Mouse (Mus musculus) embryonic facial prominence, embryonic 11.5 days (tissue): Measurements from ENCODE around the gene Zdhhc7. TPM values are rescaled to one million over a fixed set of nuclear protein-coding genes. Genes with fewer than 3 reads are reported as not detected.

Experiments used
- ATAC-seq: fragments of 200-750 bp; cut with Nextera tagmentation; replicated peaks from 2 replicates; pipeline ENCODE4 v1.8.0; 2017; ENCODE audit warnings: low read depth; ENCODE audit not compliant: insufficient number of reproducible peaks, low FRiP score, low TSS enrichment
- DNase-seq: peaks from one replicate; pipeline ENCODE4 v3.0.0-alpha.2; 2015; ENCODE audit warnings: low spot score
- H3K27ac ChIP-seq: fragments of 300-500 bp; sonication (generic); replicated peaks from 2 replicates; pipeline ENCODE4 v1.5.1; 2014; ENCODE audit warnings: mild to moderate bottlenecking, low read depth, low read length, control low read depth
- H3K27me3 ChIP-seq: fragments of 300-500 bp; sonication (generic); 2 replicates; pipeline ENCODE4 v1.6.1; 2014; ENCODE audit warnings: mild to moderate bottlenecking, low read length, moderate library complexity, mixed read lengths; ENCODE audit not compliant: control insufficient read depth, insufficient read depth
- H3K36me3 ChIP-seq: fragments of 300-500 bp; sonication (generic); replicated peaks from 2 replicates; pipeline ENCODE4 v1.6.1; 2014; ENCODE audit warnings: low read depth, mild to moderate bottlenecking, low read length, moderate library complexity, mixed read lengths; ENCODE audit not compliant: control insufficient read depth, insufficient read depth
- H3K4me1 ChIP-seq: fragments of 300-500 bp; sonication (generic); 2 replicates; pipeline ENCODE4 v1.6.1; 2014; ENCODE audit warnings: low read length, mixed read lengths; ENCODE audit not compliant: control insufficient read depth, insufficient read depth
- H3K4me2 ChIP-seq: fragments of 300-500 bp; sonication (generic); 2 replicates; pipeline ENCODE4 v1.6.1; 2014; ENCODE audit warnings: low read depth, mild to moderate bottlenecking, control low read depth, low read length, moderate library complexity
- H3K4me3 ChIP-seq: fragments of 300-500 bp; sonication (generic); 2 replicates; pipeline ENCODE4 v1.5.1; 2014; ENCODE audit warnings: low read depth, low read length, control low read depth
- H3K9ac ChIP-seq: fragments of 300-500 bp; sonication (generic); replicated peaks from 2 replicates; pipeline ENCODE4 v1.6.1; 2014; ENCODE audit warnings: mild to moderate bottlenecking, control low read depth, low read length
- H3K9me3 ChIP-seq: fragments of 300-500 bp; sonication (generic); replicated peaks from 2 replicates; pipeline ENCODE4 v1.6.1; 2016; ENCODE audit warnings: mild to moderate bottlenecking, low read length, inconsistent platforms, mixed read lengths; ENCODE audit not compliant: control insufficient read depth
- WGBS: fragments of 180-500 bp; shearing (Covaris S2); extraction: QIAGEN DNeasy Blood & Tissue Kit; methylation state at CpG from one replicate; pipeline ENCODE4 v1.1.7; 2014; 5-methylcytosine and 5-hydroxymethylcytosine counted together
- polyA plus RNA-seq: library from polyadenylated mRNA; unstranded; fragments of >200 nt; fragmentation: Nextera tagmentation; extraction: Ambion mirVana; gene quantifications from 2 replicates; pipeline ENCODE4 v1.2.1, GENCODE M21; 2014

Zdhhc7 gene
- polyA plus RNA-seq, 1 experiment from 2014 or later = 23.8 TPM

DNA sequence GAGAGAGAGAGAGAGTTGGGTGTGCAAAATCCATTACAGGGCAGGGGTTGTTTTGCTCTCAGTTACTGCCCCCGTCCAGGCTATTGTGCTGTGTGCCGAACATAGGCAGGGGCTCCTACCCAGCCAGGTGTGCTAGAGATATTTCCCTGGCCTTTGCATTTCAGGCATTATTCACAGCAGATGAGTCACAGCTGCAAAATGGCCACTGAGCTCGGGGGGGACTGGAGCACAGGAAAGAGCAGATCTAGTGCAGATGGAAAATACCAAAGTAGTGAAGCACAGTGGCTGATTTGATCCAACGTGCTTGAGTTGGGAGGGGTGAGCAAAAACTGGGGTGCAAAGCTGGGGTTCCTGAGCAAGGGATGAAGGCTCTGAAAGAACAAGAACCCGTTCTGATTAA is 19.7 kb upstream of the Zdhhc7 start:
- Histone ChIP-seq H3K27ac (no peak overlapping the region), H3K4me1 (no peaks in the 10 kb centered on the region), H3K4me3 (no peak overlapping the region), H3K9ac (no peak overlapping the region), H3K9me3 (no peaks in the 10 kb centered on the region), H3K27me3 (peaks cover under 1% of the 10 kb centered on the region), H3K4me2 (no peak overlapping the region), H3K36me3 (no peaks in the 10 kb centered on the region)
- DNase-seq (no peak), ATAC-seq (no peak)
- WGBS = 59% methylated on average over 5 of the region's 5 CpGs

DNA sequence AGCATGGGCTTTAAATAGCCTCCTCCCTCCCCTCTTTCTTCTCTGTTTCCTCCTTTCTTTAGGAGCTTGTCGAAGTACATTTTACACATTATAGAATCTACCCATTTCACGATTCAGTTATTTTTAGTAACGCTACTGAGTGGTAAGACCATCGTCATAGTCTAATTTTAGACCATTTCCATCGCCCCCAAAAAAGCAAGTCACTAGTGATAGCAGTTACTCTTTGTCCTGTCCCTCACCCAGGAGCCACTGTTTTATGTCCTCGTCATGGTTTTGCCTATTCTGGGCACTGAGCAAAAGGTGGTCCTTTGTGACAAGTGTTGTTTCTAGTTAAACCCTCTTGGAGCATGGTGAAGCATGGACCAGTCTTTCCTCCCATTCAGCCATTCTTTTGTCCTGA is 18.6 kb upstream of the Zdhhc7 start:
- Histone ChIP-seq H3K27ac (no peak overlapping the region), H3K27me3 (peaks cover 10% of the 10 kb centered on the region), H3K36me3 (no peaks in the 10 kb centered on the region), H3K9me3 (no peaks in the 10 kb centered on the region), H3K4me2 (no peak overlapping the region), H3K4me3 (no peak overlapping the region), H3K9ac (no peak overlapping the region), H3K4me1 (no peaks in the 10 kb centered on the region)
- 83% methylated on average over 6 of the region's 6 CpGs for WGBS
- DNase-seq (no peak), ATAC-seq (no peak)

DNA sequence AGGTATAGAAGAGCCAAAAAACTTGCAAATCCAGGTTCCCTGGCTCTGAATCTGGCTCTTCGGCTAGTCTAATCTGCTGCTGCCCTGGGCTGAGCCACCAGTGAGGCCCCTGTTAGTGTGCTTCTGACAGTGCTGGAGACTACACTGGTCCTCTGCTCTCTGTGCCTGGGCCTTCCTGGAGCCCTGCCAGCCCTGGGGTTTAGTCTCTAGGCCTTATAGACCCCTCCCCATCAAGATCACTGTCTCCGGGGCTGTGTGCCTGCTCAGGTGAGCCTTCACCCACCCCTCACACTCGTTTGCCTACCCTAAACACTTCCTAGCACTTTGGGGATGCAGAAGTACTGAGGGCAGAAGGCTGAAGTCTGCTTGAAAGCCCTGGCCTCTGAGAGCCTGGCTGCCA is 18.1 kb upstream of the Zdhhc7 start:
- no peak for DNase-seq

DNA sequence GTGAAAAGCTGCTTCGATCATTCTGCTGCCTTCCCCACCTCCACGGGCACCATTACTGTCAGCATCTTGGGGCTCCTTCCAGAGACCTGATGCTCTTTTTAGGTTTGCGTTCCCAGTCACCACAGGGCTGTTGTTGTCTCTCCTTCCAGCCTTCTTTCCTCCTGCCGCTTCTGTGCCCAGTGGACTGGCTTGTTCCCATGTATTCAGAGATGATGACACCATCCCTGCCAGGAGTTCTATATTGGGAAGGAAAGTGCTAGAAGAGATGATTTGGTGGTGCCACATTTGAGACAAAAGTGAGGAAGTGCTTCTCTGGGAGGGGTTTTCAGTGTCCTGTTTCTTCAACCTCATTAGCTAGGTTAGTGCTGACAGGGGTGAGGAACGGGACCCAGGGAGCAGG is 17.6 kb upstream of the Zdhhc7 start:
- H3K4me3 ChIP-seq = no peak overlapping the region
- no peak for DNase-seq
- no peak for ATAC-seq
- no peak overlapping the region for H3K4me2 ChIP-seq
- no peaks in the 10 kb centered on the region for H3K4me1 ChIP-seq
- no peak overlapping the region for H3K27ac ChIP-seq
- H3K9ac ChIP-seq = no peak overlapping the region
- H3K36me3 ChIP-seq = no peaks in the 10 kb centered on the region
- no peaks in the 10 kb centered on the region for H3K9me3 ChIP-seq
- WGBS = 82% methylated on average over 5 of the region's 5 CpGs
- peaks cover 15% of the 10 kb centered on the region for H3K27me3 ChIP-seq

More for the DNA sequence above, 18.1 kb upstream of the Zdhhc7 start:
- no peak overlapping the region for H3K4me2 ChIP-seq
- H3K36me3 ChIP-seq = no peaks in the 10 kb centered on the region
- no peaks in the 10 kb centered on the region for H3K4me1 ChIP-seq
- 72% methylated on average over 3 of the region's 3 CpGs for WGBS
- no peaks in the 10 kb centered on the region for H3K9me3 ChIP-seq
- H3K27ac ChIP-seq = no peak overlapping the region
- H3K27me3 ChIP-seq = peaks cover 15% of the 10 kb centered on the region
- ATAC-seq = no peak
- no peak overlapping the region for H3K9ac ChIP-seq
- no peak overlapping the region for H3K4me3 ChIP-seq

DNA sequence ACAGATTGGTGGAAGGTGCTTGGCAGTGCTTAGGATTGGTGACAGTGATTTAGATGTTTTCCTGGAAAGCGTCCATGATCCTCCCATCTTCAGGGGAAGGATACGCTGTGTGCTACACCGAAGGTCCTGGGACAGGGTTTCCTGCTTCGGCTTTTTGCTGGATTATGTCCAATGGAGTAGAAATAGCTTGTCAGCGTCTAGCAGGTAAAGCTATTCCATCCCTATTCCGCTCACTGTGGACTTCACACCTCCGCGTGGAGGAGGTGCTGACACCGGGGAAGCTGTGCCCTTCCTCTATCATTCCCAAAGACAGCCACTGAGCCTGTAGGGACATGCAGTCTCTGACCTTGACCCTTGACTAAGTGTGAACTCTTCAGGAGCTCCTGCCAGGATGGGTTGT is 16.9 kb upstream of the Zdhhc7 start:
- 89% methylated on average over 9 of the region's 9 CpGs for WGBS
- no peak overlapping the region for H3K9ac ChIP-seq
- H3K4me2 ChIP-seq = no peak overlapping the region
- no peaks in the 10 kb centered on the region for H3K36me3 ChIP-seq
- DNase-seq (no peak), ATAC-seq (no peak)
- H3K27ac ChIP-seq = no peak overlapping the region
- H3K27me3 ChIP-seq = peaks cover 15% of the 10 kb centered on the region
- no peaks in the 10 kb centered on the region for H3K9me3 ChIP-seq
- no peaks in the 10 kb centered on the region; the same call in 1 of the 2 replicates for H3K4me1 ChIP-seq
- H3K4me3 ChIP-seq = no peak overlapping the region

DNA sequence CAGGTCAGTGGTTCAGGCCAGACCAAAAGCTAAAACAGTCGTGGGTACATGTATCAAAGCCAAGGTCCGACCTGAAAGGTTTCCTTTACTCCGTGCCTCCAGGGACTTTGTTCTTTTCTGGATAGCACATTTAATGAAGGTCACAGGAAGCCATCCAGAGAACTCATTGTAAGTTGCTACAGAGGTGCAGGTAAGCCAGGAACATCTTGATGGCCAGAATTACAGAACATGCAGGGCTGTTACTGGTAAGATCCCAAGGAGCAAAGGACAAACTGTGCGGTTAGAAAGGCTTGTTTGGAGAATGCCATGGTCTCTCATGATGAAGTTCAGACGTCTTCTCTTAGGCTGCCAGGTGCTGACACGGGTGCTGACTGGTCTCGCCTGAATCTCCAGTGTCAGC is 15.3 kb upstream of the Zdhhc7 start:
- H3K9me3 ChIP-seq = no peaks in the 10 kb centered on the region
- H3K4me1 ChIP-seq = no peaks in the 10 kb centered on the region; the same call in 1 of the 2 replicates
- H3K4me3 ChIP-seq = no peak overlapping the region
- H3K9ac ChIP-seq = no peak overlapping the region
- ATAC-seq (no peak), DNase-seq (no peak)
- WGBS = 77% methylated on average over 7 of the region's 7 CpGs
- H3K4me2 ChIP-seq = no peak overlapping the region
- no peaks in the 10 kb centered on the region for H3K36me3 ChIP-seq
- peaks cover 15% of the 10 kb centered on the region for H3K27me3 ChIP-seq
- no peak overlapping the region for H3K27ac ChIP-seq

DNA sequence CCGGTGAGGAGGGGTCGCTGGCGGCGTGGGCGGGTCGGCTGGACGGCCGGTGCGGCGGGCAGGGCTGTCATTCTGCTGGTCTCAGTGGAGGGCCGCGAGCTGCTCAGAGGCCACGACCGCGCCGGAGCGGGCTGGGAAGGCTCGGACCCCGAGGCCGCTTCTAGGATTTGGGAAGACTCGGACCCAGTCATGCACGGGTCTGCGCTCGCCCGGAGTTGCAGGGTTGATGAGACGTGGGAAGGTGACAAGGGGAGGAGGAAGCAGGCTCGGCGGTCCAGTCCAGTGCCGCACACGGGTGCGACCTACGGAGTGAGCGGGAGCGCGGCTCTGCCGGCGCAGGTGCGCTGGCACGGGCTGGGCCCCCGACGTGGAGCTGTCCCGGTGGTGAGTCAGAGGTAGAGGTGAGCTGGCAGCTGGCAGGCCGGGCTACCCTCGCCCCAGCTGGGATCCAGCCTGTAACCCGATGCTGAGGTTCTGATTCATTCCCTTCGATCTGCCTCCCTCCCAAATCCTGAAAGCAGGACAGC is 13.1 kb upstream of the Zdhhc7 start:
- DNase-seq (peak; percentile 19), ATAC-seq (peak; percentile 63)
- H3K4me3 ChIP-seq = peak overlapping the region; percentile 68
- peak overlapping the region; percentile 60 for H3K9ac ChIP-seq
- H3K4me2 ChIP-seq = peak overlapping the region; percentile 94
- H3K27me3 ChIP-seq = peaks cover 15% of the 10 kb centered on the region
- H3K4me1 ChIP-seq = no peaks in the 10 kb centered on the region; the same call in 1 of the 2 replicates
- H3K27ac ChIP-seq = no peak overlapping the region
- 1% methylated on average over 42 of the region's 46 CpGs for WGBS
- no peaks in the 10 kb centered on the region for H3K9me3 ChIP-seq
- H3K36me3 ChIP-seq = no peaks in the 10 kb centered on the region

DNA sequence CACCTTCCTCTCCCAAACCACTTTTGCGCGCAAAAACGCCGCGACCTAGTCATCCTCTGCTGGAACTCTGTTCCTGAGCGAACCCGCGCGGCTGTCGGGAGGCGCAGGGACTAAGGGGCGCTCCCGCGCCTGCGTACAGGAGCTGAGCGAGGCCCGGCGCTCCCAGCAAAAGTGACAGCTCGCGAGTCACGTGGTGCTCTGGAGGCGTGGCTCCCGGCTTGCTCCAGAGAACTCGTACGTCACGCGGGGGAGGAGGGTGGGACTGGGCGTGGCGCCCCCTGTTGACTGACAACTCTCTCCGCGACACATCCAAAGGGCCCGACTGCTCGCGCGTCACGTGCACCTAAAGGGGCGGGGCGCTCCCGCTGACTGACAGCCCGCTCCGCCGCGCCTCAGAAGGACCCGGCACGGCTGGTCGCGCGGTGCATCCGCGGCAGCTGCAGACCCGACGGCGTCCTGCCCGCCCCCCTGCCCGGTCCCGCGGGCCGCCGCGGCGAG is 12.5 kb upstream of the Zdhhc7 start, which contains the start of gene 6430548M08Rik:
6430548M08Rik (plus strand) TSS at position 395 of the 498 bp plus-strand sequence.
- no peaks in the 10 kb centered on the region for H3K36me3 ChIP-seq
- peaks cover 15% of the 10 kb centered on the region for H3K27me3 ChIP-seq
- peak within 1 kb of the TSS; percentile 60 for H3K9ac ChIP-seq
- no peaks in the 10 kb centered on the region for H3K9me3 ChIP-seq
- no peaks in the 10 kb centered on the region; the same call in 1 of the 2 replicates for H3K4me1 ChIP-seq
- 0% methylated on average over 57 of the region's 61 CpGs for WGBS
- DNase-seq (peak; percentile 100), ATAC-seq (peak; percentile 94)
- H3K4me2 ChIP-seq = peak within 1 kb of the TSS; percentile 94
- H3K27ac ChIP-seq = no peak within 1 kb of the TSS
- peak within 1 kb of the TSS; percentile 68 for H3K4me3 ChIP-seq
